Mouse (Mus musculus) kidney, adult 8-10 months (tissue): ENCODE measurements around the gene Prpf40a.

Source experiments
- DNase-seq, 2 experiments: peaks; one replicate each; pipeline ENCODE4 v3.0.0; 2022

The Prpf40a gene

GRCm38 (mm10) chr2:53105408-53105807, 85.7 kb downstream of the Prpf40a start:
- DNase-seq = no peak

GRCm38 (mm10) chr2:53102901-53103300, 88.2 kb downstream of the Prpf40a start:
- no peak for DNase-seq

- no peak for DNase-seq
These were observed 89.0 kb downstream of the Prpf40a start for GRCm38 (mm10) chr2:53101885-53102740.

- DNase-seq = no peak
These were observed 91.0 kb downstream of the Prpf40a start for GRCm38 (mm10) chr2:53100093-53100492.

- DNase-seq = no peak
These were observed 95.6 kb downstream of the Prpf40a start for GRCm38 (mm10) chr2:53095489-53095888.

DNA sequence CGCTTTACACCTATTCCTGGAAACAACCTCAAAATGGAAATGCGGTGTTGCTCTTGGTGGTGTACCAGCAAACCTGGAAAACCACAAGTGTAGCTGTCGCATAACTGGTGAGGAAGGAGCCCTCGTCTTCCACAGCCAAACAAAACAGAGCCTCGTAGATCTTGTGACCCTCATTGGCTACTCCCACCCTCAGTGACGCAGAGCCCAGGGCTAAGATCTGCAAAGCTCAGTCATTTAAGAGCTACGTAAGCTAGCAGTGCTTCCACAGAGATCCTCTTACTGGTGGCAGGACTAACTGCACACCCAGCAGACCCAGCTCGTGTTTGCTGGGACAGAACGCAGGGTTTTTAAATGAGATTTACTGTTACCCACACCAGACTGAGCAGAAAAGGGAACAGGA, 96.1 kb downstream of the Prpf40a start:
- DNase-seq = peak in 1 of 2 experiments; percentile 5

GRCm38 (mm10) chr2:53088744-53089143, 102.3 kb downstream of the Prpf40a start:
- no peak for DNase-seq

DNA sequence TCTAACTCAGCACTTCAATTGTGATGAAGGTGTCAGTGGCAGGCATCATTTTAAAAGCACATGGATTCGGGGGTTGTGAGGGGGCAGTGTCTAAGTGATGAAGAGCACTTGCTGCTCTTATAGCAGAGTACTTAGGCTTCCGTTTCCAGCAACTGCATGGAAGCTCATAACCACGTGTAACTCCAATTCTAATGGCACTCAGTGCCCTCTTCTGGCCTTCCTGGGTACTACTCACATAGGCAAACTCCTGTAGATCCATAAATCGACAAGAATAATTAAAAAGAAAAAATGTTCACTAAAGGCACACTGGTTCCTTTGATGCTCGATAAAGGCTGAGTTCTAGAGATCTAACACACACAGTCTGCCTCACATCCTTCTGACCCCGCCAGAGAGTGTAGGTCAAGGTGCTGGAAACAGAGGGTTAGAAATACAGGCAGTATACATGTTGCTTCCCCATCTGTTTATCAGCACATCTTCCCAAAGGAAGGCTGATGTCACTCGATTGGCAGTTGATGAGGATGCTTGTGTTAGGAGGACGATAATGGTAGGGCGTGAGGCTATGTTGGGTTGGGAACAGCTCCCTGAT, 105.4 kb downstream of the Prpf40a start:
- peak; percentile 23 to 65 for DNase-seq
